Mouse (Mus musculus): ENCODE data around the gene Dnajc9. TPM values are rescaled to one million over a fixed set of nuclear protein-coding genes. Genes with fewer than 3 reads are reported as not detected.

The Dnajc9 gene
- 165 TPM for polyA plus RNA-seq (2015; fragmentation: Illumina TruSeq; extraction: RNeasy Lipid Tissue Mini Kit (QIAGEN cat#74804); ENCODE audit: insufficient read depth, low replicate concordance)

GRCm38 (mm10) chr14:20388441-20389129 is at the start of gene Dnajc9:
Gene Dnajc9, minus strand, starts transcription at chr14:20388910.

DNA sequence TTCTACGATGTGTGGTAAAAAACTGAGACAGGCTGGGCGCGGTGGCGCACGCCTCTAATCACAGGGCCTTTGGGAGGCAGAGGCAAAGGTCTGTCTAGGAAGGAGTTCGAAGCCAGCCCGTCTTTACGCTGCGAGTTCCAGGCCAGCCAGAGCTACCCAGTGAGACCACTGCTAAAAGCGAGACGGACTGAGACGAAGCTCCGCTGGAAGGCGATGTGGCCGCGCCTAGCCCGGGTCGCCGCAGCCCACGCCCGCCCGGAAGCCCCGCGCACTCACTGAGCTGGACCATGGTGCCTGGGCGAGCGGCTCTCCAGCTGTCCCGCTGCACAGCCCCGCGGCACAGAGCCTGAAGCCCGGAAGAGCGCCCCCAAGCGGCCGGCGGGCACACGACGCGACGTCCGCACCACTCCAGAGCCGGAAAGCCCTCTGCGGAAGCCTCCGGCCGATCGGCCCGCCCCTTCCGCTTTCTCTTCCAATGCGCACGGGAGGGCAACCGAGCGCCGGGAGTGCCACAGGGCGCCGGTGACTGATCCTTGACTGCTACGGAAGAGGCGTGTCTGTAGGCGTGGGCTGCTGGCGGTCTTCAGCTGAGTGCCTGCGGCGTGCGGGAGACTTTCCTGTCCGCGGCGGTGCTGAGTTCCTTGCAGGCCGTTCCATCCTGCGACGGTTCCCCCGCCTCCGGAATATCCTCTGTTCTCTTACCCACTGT is 4.6 kb upstream of the Dnajc9 start, which contains the start of gene Mrps16:
Gene Mrps16, minus strand, starts transcription at position 430 of the 709 bp plus-strand sequence.

DNA sequence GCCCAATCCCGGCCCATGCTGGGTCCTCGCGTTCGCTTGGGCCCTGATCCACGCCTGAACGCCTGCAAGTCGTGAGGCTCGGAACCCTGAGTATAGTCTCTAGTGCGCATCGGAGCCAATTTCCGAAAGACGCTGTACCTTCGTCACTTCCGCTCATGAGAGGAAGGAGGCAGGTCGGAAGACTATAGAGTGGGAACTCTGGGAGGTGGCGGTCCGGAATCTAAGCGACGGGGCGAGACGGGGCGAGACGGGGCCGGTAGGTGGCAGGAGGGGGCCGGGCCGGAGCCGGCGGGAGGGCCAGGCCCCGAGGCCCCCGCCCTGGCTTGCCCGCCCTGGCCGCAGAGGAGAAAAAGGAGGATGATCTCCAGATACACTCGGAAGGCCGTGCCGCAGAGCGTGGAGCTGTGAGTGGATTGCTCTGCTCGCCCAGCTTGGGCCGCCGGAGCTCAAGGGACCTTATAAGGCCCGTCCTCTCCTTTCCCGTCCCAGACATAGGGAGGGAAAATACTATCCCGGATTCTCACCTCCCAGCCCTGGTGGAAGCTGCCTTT is 40.6 kb downstream of the Dnajc9 start, which contains the start of the genes Ecd and Fam149b:
Gene Ecd, minus strand, starts transcription at position 131 of the 551 bp plus-strand sequence.
Gene Fam149b, plus strand, starts transcription at position 172 of the 551 bp plus-strand sequence.

Other genes with a start within 250 kb of the Dnajc9 start
- gene Kcnk5, start 207.1 kb downstream of the Dnajc9 start, polyA plus RNA-seq (2015; fragmentation: Illumina TruSeq; extraction: RNeasy Lipid Tissue Mini Kit (QIAGEN cat#74804); ENCODE audit: insufficient read depth, low replicate concordance), result 9.1 TPM
- gene Kcnk16, start 119.7 kb downstream of the Dnajc9 start, polyA plus RNA-seq (2015; fragmentation: Illumina TruSeq; extraction: RNeasy Lipid Tissue Mini Kit (QIAGEN cat#74804); ENCODE audit: insufficient read depth, low replicate concordance), result not detected
- 20.2 TPM for gene Nudt13, start 94.2 kb downstream of the Dnajc9 start, polyA plus RNA-seq (2015; fragmentation: Illumina TruSeq; extraction: RNeasy Lipid Tissue Mini Kit (QIAGEN cat#74804); ENCODE audit: insufficient read depth, low replicate concordance)
- gene Ecd, start 40.8 kb downstream of the Dnajc9 start, polyA plus RNA-seq (2015; fragmentation: Illumina TruSeq; extraction: RNeasy Lipid Tissue Mini Kit (QIAGEN cat#74804); ENCODE audit: insufficient read depth, low replicate concordance), result 30.1 TPM
- 35.6 TPM for gene Fam149b, start 40.7 kb downstream of the Dnajc9 start, polyA plus RNA-seq (2015; fragmentation: Illumina TruSeq; extraction: RNeasy Lipid Tissue Mini Kit (QIAGEN cat#74804); ENCODE audit: insufficient read depth, low replicate concordance)
- 45.3 TPM for gene Mrps16, start 4.7 kb upstream of the Dnajc9 start, polyA plus RNA-seq (2015; fragmentation: Illumina TruSeq; extraction: RNeasy Lipid Tissue Mini Kit (QIAGEN cat#74804); ENCODE audit: insufficient read depth, low replicate concordance)
- 0.66 TPM for gene Cfap70, start 63.3 kb upstream of the Dnajc9 start, polyA plus RNA-seq (2015; fragmentation: Illumina TruSeq; extraction: RNeasy Lipid Tissue Mini Kit (QIAGEN cat#74804); ENCODE audit: insufficient read depth, low replicate concordance)
- gene Anxa7, start 91.2 kb upstream of the Dnajc9 start, polyA plus RNA-seq (2015; fragmentation: Illumina TruSeq; extraction: RNeasy Lipid Tissue Mini Kit (QIAGEN cat#74804); ENCODE audit: insufficient read depth, low replicate concordance), result 94.1 TPM
- 4.5 TPM for gene Mss51, start 108.0 kb upstream of the Dnajc9 start, polyA plus RNA-seq (2015; fragmentation: Illumina TruSeq; extraction: RNeasy Lipid Tissue Mini Kit (QIAGEN cat#74804); ENCODE audit: insufficient read depth, low replicate concordance)
- 144 TPM for gene Ppp3cb, start 157.7 kb upstream of the Dnajc9 start, polyA plus RNA-seq (2015; fragmentation: Illumina TruSeq; extraction: RNeasy Lipid Tissue Mini Kit (QIAGEN cat#74804); ENCODE audit: insufficient read depth, low replicate concordance)

All from spleen, adult 10 weeks (tissue).